Mouse (Mus musculus) lung, postnatal 25 days (tissue): Measurements from ENCODE around the gene Slc38a10.

ENCODE experiments used
- DNase-seq: peaks from one replicate; pipeline ENCODE4 v3.0.0; 2022; ENCODE audit warnings: low spot score

Gene Slc38a10

DNA sequence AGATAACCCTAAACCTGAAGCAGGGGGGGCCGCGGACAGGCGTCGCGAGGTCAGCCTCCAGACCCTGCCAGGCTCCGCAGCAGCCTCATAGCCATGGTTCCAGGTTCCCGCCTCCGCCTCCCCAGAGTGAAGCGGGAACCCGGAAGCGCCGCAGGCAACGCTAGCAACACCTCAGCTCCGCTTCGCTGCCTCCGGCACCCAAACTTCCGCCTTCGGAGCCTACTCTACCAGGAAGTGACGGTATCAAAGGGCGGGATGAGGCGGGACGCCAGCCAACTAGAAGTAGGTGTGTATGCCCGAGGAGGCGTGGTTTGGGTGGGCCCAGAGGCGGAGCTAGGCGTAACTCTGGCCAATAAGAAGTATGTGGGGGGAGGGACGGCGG is at the start of gene Slc38a10:
TSS of gene Slc38a10 (minus strand) at position 234 of the 382 bp plus-strand sequence.
- peak; percentile 100 for DNase-seq

DNA sequence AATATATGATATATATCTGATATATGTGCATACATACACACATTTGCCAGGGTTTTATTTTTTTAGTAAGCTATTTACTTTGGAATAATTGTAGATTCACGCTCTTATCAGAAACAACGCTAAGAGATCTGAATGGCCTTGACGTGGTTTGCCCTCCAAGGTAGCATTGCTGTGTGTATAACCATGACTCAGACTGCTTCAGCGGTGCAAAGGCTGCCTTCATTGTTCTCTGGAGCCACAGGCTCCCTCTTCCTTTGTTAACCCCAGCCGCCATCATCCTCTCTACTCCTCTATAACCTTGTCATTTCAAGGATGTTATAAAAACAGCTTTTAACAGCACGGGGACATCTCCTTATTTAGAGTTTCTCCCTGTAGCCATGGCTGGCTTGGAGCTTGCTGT is 49.5 kb upstream of the Slc38a10 start:
- no peak for DNase-seq

DNA sequence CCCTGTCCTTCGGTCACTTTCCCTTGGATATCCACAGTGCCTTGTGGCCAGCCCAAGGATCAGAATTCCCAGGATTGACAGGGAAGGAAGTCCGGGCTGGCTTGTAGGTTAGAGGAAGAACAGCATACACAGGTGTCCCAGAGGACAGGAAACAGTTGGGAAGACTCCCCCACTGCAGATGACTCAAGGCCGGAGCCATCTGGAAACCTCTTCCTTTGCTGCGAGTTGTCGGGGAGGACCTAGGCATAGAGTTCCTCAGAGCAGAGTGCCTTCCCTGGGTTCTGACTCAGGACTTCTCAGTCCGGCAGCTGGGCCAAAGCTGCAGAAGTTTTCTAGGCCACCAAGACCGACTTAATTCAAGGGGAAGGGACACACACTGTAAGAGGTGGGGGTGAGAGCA is 48.6 kb upstream of the Slc38a10 start:
- no peak for DNase-seq

DNA sequence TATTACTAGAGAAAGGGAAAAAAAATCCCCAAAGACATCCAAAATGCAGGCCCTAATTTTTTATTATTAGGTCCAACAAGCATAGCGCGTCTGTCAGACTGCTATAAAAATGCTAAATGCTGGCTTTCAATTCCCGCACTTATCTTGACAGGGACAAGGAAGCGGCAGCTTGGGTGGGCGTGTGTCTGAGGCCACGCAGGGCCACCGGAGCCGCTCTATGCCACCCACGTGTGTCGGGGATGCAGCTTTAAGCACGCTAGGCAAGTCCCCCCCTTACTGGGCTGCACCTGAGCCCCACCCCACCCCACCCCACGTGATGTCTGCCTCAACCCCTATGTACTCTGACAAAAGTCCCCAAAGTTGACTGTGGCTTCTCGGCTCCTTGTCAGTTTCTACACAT is 47.7 kb upstream of the Slc38a10 start:
- DNase-seq: no peak

DNA sequence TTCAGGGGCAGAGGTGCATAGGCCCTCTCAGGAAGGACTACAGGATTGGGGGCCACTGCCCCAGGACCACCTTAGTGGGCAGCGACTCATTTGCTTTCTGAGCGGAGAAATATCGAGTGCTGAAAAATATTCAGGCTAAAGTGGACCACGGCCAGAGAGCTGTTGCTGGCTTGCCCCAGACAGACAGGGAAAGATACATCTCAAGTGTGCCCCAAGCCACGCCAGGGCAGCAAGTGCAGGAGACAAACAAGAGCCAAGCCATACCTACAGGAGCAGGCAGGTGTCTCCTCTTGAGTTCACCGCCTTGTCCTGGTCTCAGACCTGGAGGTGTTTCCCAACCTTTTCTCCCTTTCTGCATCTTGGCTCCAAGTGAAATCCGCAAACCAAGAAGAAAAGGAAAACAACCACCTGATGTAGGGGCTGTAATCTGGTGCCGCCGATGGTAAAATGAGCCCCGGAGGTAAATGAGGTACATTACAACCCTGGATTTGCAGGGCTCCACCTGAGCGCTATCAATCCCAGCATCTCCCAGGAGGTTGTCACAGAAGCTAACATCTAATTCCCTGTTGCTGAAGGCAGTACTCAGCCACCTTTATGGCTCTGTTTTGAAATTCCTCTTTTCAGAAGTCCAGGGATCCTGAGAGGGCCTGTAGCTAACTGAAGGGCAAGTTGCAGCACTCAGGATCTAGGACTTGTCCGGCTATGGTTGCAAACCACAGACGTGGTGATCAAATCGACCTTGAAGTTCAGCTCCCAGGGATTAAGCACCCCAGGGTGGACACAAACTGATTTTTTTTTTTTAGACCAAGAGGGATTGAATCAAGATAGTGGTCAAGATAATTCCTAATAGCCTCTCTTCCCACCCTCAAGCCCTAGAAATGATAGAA is 39.6 kb upstream of the Slc38a10 start:
- no peak for DNase-seq

DNA sequence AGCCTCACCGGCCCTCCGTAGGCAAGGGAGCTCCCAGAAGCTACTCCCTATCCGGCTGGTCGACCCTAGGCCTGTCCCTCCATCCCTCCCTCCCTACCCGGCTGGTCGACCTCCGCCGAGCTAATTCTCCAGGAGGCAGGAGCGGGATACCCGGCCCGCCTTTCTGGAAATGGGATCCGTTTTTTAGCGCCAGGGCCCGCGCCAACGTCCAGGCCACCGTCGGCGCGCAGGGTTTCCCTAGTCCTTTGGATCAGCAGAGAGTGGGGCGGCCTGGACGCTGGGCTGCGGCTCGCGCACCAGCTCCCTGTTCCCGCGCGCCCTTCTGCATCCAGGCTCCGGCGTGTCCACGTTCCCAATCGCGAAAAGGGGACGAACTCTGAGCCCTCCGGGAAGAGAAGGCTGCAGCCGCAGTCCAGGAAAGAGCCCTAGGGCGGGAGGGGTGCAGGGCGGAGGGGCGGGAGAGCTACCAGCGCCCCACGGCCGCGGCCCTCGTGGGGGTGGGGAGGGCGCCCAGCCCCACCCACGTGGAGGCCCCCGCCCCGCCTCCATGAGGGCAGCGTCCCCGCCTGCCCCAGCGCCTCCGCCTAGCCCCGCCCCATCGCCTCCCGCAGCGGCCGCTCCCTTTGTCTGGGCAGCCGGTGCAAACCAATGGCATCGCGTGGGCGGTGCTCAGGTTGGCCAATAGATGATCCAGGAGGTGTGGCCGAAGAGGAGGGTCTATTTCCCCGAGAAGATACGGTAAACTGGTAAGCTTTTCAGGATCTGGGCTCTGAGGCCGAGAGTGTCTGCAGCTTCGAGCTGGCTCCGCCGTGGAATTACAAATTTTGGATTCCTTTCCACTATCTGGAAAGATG is 38.5 kb upstream of the Slc38a10 start:
- peak; percentile 99 for DNase-seq

DNA sequence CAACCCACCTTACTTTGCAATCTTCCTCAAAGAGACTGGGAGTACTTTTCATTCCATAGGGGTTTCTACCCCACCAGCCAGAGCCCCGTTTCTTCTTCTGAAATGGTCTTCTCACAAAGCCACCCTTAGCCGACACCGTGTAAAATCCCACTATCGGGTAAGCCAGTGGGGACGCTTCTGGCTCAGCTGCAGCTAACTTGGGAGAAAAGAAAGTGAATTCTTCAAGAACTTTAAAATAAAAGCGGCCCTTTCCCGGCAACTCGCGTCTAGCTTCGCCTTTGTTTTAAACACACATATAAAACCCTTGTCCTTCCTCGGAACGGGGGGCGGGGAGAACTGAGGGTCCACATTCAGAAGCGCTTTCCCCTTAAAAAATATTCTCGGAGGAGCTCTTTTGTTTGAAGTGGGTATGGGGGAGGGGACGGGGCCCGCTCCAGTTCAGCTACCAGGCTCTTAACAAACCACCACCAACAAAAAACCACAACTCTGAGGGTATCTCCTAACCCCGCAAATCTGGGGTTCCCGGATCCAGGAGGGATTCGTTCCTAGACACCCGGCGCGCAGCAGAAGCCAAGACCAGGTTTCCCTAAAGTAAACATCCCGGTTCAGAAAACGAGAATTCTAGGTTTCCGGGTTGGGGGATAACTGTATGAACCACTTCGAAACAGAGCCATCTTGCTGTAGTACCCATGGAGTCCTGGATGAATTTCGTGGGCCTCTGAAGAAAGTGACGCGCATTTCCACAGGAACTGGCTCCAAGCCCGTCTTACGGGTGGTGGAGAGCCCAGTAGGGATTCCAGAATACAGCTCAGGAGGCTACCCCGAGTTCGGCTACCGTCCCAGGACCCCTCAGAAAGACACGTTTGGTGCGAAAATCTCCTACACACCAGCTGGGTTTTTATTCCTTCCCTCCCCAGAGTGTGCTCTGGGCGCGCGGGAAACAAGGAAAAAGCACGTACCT is 37.6 kb upstream of the Slc38a10 start:
- peak; percentile 57 for DNase-seq

DNA sequence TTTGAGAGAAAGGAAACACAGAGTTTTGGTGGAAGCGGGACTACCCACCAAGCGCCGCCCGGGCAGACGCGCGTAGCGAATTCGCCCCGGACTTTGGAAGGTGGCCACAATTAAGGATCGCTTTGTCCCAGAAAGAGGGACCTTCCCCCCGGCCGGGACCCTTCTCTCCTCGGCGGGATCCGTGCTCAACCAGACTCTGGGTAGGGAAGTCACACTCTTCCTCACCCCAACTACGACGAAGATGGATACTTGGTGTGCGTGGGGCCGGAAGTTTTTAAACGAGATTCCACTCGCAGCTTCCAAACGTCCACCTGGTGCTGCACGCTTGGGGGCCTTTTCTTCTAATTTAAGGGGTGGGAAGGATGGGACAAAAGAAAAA is 36.9 kb upstream of the Slc38a10 start:
- no peak for DNase-seq

DNA sequence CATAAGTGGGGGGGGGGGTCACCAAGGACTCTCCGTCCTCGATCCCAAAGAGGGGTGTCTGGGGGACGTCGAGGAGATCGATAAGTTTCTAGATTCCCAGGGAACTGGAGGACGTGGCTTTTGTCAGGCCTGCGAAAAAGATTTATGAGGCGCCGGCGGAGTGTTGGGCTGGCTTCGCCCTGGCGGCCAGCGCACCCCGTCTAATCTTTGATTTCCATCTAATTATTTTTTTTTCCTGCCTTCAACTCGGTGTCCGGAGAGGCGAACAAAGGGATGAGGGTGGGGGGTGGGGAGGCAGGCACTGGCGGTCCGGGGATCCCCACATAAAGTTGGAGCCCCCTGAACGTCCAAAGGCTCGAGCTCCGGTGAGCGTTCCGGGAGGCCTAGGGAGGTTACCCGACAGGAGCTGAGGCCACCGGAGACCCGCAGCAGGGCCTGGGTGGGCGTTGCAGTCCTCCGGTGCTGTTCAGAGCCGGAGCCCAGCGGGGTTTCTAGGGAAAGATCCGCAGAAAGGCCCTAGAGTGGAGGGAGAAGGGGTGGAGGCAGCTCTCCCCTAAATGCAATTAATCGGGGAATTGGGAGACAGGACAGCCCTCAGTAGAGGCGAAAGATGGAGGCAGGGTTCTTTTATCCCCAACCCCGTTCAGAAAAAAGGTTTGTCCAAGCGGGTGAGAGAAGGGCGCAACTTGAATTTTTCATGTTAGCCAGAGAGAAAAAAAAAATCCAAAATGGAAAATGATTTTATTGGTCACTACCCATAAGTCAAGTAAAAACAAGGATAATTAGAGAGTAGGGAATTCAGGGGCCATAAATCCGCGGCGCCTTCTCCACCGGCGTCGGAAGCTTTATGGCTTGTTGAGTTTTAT is 36.3 kb upstream of the Slc38a10 start:
- DNase-seq: no peak

DNA sequence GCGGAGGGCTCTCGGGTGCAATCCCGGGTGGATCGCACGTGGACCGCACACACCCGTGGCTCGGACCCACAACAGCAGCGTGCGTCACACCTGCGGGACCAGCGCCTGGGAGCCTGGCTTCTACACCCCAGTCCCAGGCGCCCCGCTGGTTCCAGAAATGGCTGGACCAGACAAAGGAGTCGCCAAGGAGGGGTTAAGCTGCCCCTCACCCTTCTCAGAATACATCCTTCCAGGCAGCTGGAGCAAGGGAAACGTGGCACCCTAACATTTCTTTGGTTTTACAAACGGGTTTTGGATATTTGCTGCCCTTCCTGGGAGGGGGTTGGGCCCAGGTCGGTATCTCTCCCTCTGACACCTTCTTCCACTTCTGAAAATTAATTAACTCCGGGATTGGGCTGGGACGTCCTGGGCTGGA is 35.7 kb upstream of the Slc38a10 start:
- DNase-seq: no peak

DNA sequence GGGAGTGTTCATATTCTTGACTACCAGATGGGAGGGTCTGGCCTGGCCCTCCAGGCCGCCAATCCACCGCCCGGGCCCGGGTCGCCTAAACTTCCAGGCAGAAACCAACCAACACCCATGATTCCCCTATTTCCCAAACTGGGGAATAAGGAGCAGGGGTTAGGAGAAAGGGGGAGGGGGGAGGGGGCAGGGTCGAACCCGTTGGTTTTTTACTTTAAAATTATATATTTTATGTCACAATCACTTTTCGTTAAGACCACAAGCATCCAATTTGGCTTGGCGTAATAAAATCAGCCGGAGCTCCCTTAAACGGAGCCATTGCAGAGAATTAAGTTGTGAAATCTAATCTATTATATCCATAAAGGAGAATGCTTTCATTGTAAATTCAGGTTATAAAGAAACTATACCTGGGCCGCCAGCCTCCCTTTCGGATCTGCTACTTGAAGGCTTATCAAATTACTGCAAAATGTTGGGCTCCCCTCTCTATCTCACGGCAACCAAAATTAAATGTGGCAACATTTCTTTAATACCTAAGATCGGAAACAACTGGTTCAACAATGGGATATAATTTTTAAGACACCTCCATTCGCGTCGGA is 35.1 kb upstream of the Slc38a10 start:
- no peak for DNase-seq

DNA sequence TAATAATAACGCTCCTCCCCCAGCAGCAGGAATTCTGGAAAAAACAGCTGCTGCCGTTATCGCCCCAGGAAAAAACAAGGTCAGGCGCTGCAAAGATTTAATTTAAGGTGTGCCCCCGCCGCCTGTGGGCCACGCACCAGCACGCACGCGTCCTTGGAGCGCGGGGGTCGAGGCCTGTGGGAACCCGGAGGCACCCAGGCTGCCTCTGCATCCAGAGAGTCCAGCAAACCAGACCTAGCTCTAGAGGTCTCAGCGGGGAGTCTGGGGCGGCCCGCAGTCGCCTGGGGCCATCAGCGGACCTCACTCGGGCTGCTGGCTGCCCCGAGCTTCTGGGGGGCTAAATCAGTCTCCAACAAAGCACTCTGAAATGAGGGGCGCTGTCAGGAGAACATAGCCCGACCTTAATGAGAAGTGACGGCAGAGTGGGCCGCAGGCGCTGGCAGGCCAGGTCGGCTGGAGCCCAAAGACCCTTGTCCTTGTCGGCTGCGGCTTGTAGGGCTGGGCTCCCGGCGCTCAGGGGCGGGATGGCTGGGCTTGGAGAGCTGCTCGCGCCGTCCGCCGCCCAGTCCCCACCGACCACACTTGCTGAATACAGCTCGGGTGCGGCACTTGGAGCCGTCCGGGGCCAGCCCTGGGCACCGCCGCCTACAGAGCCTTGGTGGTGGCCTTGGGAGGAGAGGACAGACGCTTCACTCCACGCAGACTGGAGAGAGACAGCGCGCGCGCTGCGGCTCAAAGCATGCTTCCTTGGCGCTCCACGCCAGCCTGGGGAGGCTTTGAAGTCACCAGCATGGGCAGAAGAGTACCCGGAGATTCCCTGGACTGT is 34.4 kb upstream of the Slc38a10 start:
- no peak for DNase-seq

DNA sequence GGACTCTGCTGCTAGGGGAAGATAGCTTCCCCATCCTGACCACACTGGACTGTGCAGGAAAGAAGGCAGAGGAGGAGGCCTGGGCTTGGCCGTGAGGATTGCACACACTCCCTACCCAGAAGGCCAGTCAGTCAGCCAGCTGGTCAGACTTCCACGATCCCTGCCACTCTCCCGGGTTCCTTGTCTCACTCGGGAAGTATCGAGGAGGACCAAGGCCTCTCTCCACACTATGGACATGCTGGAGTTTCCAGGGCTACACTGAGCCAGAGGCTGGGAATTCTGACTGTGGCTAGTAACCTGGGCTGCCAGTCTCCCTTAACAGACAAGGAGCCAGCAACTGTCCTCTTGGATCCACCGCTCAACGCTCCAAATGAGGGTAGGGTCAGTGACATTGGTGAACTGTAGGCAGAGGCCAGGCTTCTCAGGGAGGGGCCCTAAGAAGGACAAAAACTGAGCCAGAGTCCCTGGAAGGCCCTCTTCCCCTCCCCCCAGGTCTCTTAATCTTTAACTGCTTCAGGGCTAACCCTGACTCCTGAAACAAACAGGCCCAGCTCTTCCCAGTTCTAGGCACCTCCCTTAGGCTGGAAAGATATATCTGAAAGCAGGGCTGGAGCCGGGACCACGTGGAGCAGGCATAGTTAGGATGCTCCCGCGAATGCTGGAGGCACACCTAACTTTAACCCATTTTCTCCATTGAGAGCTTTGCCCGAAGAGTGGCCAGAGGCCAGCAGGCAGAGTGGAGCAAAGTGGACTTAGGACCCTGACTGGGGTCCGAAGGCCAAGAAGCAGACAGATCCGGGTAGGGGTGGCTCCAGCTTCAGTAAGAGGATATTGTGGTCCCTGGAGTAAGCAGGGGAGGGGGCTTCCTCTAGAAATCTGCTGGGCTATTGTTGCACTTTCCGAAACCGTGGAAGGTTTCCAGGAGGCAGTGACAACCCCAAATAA is 33.5 kb upstream of the Slc38a10 start:
- DNase-seq: no peak

DNA sequence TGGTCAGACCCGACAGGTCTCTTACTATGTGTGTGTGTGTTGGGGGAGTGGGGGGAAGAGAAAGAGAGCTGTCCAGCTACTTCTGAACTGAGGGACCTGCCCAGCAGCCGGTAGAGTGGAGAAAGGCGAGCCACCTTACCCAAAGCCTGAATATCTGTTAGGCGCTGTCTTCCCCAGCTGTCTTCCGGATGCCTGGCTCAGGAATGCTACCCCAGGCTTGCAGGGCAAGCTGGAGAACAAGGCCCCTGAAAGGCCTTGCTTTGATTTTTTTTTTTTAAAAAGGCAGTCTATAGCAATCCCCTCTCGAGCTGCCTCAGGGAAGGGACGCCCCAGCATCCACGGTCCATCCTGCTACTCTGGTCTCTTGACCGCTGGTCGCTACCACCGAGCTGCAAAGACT is 32.6 kb upstream of the Slc38a10 start:
- DNase-seq: no peak

DNA sequence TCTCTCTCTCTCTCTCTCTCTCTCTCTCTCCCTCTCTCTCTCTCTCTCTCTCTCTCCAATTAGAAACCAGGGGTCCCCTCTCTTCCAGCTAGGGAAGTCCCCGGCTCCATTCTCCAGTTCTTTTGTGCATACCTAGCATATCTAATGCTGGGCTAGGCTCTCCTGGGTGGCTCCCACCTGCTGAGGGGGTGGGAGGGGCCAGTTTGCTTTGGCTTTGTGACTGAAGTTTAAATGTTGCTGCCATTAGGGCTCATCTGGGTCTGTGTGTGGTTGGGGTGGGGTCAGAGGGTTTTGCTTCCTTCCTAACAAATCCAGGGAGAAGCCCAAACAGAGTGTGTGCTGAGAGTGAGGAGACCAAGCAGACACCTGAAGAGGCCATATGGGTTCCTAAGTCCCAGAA is 32.0 kb upstream of the Slc38a10 start:
- DNase-seq: no peak

DNA sequence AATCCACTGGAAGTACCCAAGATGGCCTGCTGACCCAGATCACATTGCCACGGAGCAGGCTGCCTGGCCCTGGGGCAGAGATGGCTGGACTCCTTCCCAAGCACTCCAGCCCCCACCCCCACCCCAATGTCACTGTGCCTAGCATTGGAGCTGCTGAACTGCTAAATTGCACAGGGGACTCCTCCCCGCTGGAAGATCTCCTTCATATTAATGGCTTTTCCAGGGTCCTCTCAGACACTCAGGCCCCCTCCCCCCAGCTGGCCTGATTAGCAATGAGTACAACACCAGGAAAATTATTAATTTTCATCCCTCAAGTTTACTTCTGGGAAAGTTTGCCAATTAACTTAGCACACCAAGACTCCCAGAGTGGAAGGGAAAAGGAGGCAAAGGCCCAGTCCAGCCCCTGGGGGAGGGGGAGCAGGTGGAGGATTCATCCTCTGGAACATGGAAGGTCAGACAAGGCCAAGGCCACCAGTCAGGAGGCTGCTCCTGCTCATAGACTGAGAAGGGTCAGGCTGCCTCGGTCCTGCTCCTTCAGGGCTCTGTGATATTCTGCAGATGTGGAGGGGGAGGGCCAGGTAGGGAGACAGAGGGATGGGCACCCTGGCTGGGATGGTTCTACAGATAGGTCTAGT is 31.4 kb upstream of the Slc38a10 start:
- DNase-seq: no peak

DNA sequence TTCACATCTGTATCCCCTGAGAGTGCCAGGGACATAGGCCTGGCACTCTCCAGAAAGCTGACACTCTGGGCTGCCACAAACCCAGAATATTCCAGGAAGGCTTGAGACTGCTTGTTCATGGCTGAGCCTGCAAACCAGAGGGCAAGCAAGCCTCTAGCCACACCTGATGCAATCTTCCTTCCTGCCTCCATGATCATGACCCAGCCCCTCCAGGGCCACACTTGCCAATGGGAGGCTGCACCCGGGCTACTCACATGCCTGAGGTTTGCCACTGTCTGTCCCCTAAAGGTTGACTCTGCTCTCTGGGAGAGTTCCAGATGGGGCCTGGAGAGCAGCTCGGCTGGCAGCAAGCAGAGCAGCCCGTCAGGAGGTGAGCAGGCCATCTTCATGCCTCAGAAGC is 30.2 kb upstream of the Slc38a10 start:
- no peak for DNase-seq

DNA sequence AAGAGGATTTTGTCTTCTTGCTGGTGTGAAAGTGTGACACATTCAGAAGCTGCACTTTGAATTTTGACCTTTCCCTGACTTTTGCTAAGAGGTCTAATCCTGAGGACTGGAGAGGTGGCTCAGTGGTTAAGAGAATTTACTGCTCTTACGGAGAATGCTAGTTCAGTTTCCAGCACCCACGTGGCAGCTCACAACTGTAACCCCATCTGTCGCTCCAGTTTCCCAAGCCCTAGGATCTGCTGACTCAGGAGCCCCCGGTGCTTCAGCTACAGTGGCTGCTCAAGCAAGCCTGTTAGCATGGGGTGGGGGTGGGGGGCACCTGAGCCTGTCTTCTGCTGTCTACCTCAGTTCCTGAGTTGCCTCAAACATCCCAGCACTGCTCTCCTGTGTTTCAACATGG is 28.2 kb upstream of the Slc38a10 start:
- DNase-seq: no peak
